Mouse (Mus musculus): ENCODE measurements around the gene Arhgap28. TPM values are rescaled to one million over a fixed set of nuclear protein-coding genes. Genes with fewer than 3 reads are reported as not detected.

The Arhgap28 gene
- polyA plus RNA-seq, 1 experiment from 2014 or later = 3.8 TPM

DNA sequence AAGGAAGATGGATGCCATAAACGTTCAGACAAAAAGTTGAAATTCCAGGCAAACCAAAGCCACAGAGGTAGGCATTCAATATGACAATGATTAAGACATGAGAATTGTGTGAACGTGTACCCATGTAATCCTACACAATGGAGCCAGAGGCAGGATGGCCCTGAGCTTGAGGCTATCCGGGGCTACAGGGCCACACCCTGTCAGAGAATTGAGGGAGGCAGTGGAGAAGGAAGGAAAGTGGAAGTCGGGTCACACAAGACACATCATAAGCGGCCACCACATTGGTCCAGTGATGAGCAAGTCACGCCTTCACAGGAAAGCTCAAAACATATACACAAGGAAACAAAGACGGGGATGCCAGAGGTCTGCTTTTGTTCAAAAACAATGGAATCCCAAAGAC is 84.0 kb downstream of the Arhgap28 start:
- no peak for ATAC-seq
- Histone ChIP-seq H3K9me3 (ENCODE audit: control insufficient read depth) (no peaks in the 10 kb centered on the region), H3K4me2 (replicated peaks; ENCODE audit: low read depth) (no peak overlapping the region), H3K9ac (ENCODE audit: low read depth, low read length) (no peak overlapping the region), H3K4me1 (replicated peaks; ENCODE audit: control insufficient read depth, insufficient read depth, low read length) (no peaks in the 10 kb centered on the region), H3K27ac (ENCODE audit: low read depth, low read length) (no peak overlapping the region), H3K4me3 (ENCODE audit: low read depth, low read length) (no peak overlapping the region), H3K27me3 (replicated peaks; ENCODE audit: control insufficient read depth, insufficient read depth, low read length) (no peaks in the 10 kb centered on the region), H3K36me3 (ENCODE audit: control insufficient read depth, insufficient read depth) (no peaks in the 10 kb centered on the region)
- TF ChIP-seq CTCF (IDR thresholded peaks at IDR 0.05; ENCODE audit: low read depth) = no peak
- WGBS = 81% methylated on average over 7 of the region's 7 CpGs

DNA sequence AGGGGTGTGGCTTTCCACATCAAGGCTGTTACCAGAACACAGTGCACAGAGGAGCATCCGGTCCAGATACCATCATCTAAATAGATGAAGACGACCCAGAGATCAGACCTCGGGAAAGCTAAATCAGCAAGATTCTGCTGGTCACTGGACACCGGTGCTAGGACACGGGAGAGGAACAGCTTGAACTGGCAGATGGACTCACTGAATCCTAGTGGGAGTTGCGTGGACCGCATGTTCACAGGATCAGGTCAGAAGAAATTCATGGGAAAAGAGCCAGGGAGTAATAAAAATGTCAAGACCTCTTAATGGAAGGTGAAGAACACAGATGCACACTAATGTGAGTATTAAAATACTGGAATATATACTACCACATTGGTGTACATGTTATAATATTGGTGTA is 85.7 kb downstream of the Arhgap28 start:
- H3K9ac ChIP-seq (ENCODE audit: low read depth, low read length) = no peak overlapping the region
- no peaks in the 10 kb centered on the region for H3K36me3 ChIP-seq (ENCODE audit: control insufficient read depth, insufficient read depth)
- TF ChIP-seq CTCF (IDR thresholded peaks at IDR 0.05; ENCODE audit: low read depth) = no peak
- no peaks in the 10 kb centered on the region for H3K9me3 ChIP-seq (ENCODE audit: control insufficient read depth)
- no peak overlapping the region for H3K4me2 ChIP-seq (replicated peaks; ENCODE audit: low read depth)
- 90% methylated on average over 7 of the region's 7 CpGs for WGBS
- no peak overlapping the region for H3K4me3 ChIP-seq (ENCODE audit: low read depth, low read length)
- H3K4me1 ChIP-seq (replicated peaks; ENCODE audit: control insufficient read depth, insufficient read depth, low read length) = no peaks in the 10 kb centered on the region
- ATAC-seq = no peak
- H3K27me3 ChIP-seq (replicated peaks; ENCODE audit: control insufficient read depth, insufficient read depth, low read length) = no peaks in the 10 kb centered on the region
- no peak overlapping the region for H3K27ac ChIP-seq (ENCODE audit: low read depth, low read length)

DNA sequence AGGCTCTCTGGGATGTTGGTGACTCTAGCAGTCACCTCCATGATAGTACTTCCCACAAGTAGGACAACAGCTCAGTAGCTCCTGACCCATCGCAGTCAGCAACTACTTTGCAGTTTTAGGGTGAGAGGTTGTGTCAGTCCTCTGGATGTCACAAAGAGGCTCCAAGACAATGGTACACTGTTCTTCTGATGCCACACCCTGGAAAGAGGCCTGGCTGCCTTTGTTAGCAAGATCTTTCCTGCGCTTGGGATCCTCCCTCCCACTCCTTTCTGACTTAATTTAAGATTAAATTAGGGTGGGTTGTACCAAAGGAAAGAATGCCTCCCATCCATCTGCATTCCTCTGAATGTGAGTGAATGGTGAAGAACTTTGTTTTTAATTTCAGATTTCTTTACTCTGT is 87.0 kb downstream of the Arhgap28 start:
- Histone ChIP-seq H3K4me3 (ENCODE audit: low read depth, low read length) (no peak overlapping the region), H3K4me2 (replicated peaks; ENCODE audit: low read depth) (no peak overlapping the region), H3K4me1 (replicated peaks; ENCODE audit: control insufficient read depth, insufficient read depth, low read length) (no peaks in the 10 kb centered on the region), H3K27me3 (replicated peaks; ENCODE audit: control insufficient read depth, insufficient read depth, low read length) (no peaks in the 10 kb centered on the region), H3K9me3 (ENCODE audit: control insufficient read depth) (no peaks in the 10 kb centered on the region), H3K27ac (ENCODE audit: low read depth, low read length) (no peak overlapping the region), H3K9ac (ENCODE audit: low read depth, low read length) (no peak overlapping the region), H3K36me3 (ENCODE audit: control insufficient read depth, insufficient read depth) (no peaks in the 10 kb centered on the region)
- TF ChIP-seq CTCF (IDR thresholded peaks at IDR 0.05; ENCODE audit: low read depth) = no peak
- 82% methylated on average over 2 of the region's 2 CpGs for WGBS
- ATAC-seq = no peak

DNA sequence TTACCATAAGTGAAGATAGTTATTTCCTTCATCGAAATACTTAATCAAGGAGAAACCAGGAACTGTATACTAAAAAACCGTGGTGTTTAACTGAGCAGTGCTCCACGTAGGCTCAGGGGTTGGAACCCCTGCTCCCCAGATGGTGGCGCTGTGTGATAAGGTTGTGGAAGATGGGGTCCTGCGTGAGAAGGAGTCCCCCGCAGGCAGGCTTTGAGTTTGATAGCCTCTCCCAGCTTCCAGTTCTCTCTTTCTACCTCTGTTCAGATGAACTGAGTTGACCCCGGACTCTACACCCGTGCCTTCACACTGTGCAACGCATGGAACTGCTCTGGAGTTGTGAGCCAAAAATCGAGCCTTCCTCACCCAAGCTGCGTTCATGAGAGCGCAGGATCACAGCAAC is 91.3 kb downstream of the Arhgap28 start:
- Histone ChIP-seq H3K4me1 (replicated peaks; ENCODE audit: control insufficient read depth, insufficient read depth, low read length) (no peaks in the 10 kb centered on the region), H3K27me3 (replicated peaks; ENCODE audit: control insufficient read depth, insufficient read depth, low read length) (no peaks in the 10 kb centered on the region), H3K9me3 (ENCODE audit: control insufficient read depth) (no peaks in the 10 kb centered on the region), H3K36me3 (ENCODE audit: control insufficient read depth, insufficient read depth) (no peaks in the 10 kb centered on the region), H3K27ac (ENCODE audit: low read depth, low read length) (no peak overlapping the region), H3K4me3 (ENCODE audit: low read depth, low read length) (no peak overlapping the region), H3K9ac (ENCODE audit: low read depth, low read length) (no peak overlapping the region), H3K4me2 (replicated peaks; ENCODE audit: low read depth) (no peak overlapping the region)
- TF ChIP-seq CTCF (IDR thresholded peaks at IDR 0.05; ENCODE audit: low read depth) = peak; percentile 76
- ATAC-seq = no peak
- 53% methylated on average over 12 of the region's 12 CpGs for WGBS

DNA sequence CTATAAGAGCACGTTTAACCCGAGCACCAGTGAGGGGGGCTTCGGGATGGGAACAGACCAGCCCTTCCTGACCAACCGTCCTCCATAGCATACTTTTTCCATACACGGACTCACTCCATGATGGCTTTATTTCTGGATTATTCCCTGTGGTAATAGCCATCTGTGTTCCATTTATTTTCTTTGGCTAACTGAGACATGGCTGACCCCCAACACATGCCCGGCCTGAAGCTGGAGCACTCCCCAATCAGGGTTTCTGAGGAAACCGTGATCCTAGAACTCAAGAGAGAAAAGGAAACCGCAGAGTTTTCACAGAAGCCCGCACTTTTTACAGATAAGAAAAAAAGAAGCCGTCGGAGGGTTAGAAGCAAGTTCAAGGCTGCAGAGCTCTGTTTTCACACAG is 91.9 kb downstream of the Arhgap28 start:
- H3K27me3 ChIP-seq (replicated peaks; ENCODE audit: control insufficient read depth, insufficient read depth, low read length) = no peaks in the 10 kb centered on the region
- no peaks in the 10 kb centered on the region for H3K4me1 ChIP-seq (replicated peaks; ENCODE audit: control insufficient read depth, insufficient read depth, low read length)
- no peaks in the 10 kb centered on the region for H3K36me3 ChIP-seq (ENCODE audit: control insufficient read depth, insufficient read depth)
- 82% methylated on average over 11 of the region's 11 CpGs for WGBS
- H3K9ac ChIP-seq (ENCODE audit: low read depth, low read length) = no peak overlapping the region
- no peak overlapping the region for H3K27ac ChIP-seq (ENCODE audit: low read depth, low read length)
- no peaks in the 10 kb centered on the region for H3K9me3 ChIP-seq (ENCODE audit: control insufficient read depth)
- TF ChIP-seq CTCF (IDR thresholded peaks at IDR 0.05; ENCODE audit: low read depth) = no peak
- no peak overlapping the region for H3K4me3 ChIP-seq (ENCODE audit: low read depth, low read length)
- no peak for ATAC-seq
- H3K4me2 ChIP-seq (replicated peaks; ENCODE audit: low read depth) = no peak overlapping the region

DNA sequence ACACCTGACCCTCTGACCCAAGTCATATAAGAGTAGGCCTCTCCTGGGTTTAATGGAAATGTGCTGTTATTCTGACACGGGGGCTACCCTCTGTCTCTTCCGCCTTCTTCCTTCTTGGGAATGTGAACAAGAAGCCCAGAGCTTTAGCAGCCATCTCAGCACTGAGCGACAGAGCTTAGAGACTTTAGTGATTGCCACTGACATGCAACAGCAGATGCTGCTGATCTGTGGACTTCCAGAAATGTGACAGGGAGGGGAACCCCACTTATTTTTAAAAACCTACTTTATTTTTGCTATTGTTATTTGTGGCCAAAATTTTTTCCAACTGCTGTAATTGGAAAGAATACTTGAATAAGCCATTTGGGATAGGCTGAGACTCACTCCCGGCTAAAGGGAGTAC is 95.4 kb downstream of the Arhgap28 start:
- H3K9ac ChIP-seq (ENCODE audit: low read depth, low read length) = no peak overlapping the region
- H3K4me1 ChIP-seq (replicated peaks; ENCODE audit: control insufficient read depth, insufficient read depth, low read length) = no peaks in the 10 kb centered on the region
- ATAC-seq = no peak
- TF ChIP-seq CTCF (IDR thresholded peaks at IDR 0.05; ENCODE audit: low read depth) = no peak
- H3K4me2 ChIP-seq (replicated peaks; ENCODE audit: low read depth) = no peak overlapping the region
- H3K36me3 ChIP-seq (ENCODE audit: control insufficient read depth, insufficient read depth) = no peaks in the 10 kb centered on the region
- H3K27ac ChIP-seq (ENCODE audit: low read depth, low read length) = no peak overlapping the region
- H3K4me3 ChIP-seq (ENCODE audit: low read depth, low read length) = no peak overlapping the region
- no peaks in the 10 kb centered on the region for H3K9me3 ChIP-seq (ENCODE audit: control insufficient read depth)
- H3K27me3 ChIP-seq (replicated peaks; ENCODE audit: control insufficient read depth, insufficient read depth, low read length) = no peaks in the 10 kb centered on the region
- WGBS = 80% methylated on average over 4 of the region's 4 CpGs

DNA sequence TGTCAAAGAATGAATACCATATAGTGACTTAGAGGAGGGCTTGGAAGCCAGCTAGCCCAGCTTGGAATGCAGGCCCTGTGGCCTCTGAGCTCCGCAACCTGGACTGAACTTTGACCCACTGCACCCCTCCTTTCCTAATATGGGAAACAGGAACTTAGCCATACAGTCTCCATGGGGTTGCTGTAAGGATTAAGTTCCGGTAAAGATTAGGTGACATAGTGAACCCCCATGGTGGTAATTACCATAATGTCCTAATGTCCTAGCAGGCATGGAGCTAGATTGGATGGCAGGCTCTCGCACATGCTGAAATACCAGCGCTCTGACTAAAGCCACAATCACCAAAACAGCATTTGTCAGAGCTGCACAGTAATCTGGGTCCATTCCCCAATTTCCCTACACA is 95.8 kb downstream of the Arhgap28 start:
- no peaks in the 10 kb centered on the region for H3K4me1 ChIP-seq (replicated peaks; ENCODE audit: control insufficient read depth, insufficient read depth, low read length)
- TF ChIP-seq CTCF (IDR thresholded peaks at IDR 0.05; ENCODE audit: low read depth) = no peak
- H3K36me3 ChIP-seq (ENCODE audit: control insufficient read depth, insufficient read depth) = no peaks in the 10 kb centered on the region
- no peak overlapping the region for H3K27ac ChIP-seq (ENCODE audit: low read depth, low read length)
- no peaks in the 10 kb centered on the region for H3K9me3 ChIP-seq (ENCODE audit: control insufficient read depth)
- no peak overlapping the region for H3K4me3 ChIP-seq (ENCODE audit: low read depth, low read length)
- ATAC-seq = peak; percentile 66
- no peak overlapping the region for H3K9ac ChIP-seq (ENCODE audit: low read depth, low read length)
- H3K4me2 ChIP-seq (replicated peaks; ENCODE audit: low read depth) = no peak overlapping the region
- WGBS = 62% methylated on average over 4 of the region's 4 CpGs
- no peaks in the 10 kb centered on the region for H3K27me3 ChIP-seq (replicated peaks; ENCODE audit: control insufficient read depth, insufficient read depth, low read length)
